Mouse (Mus musculus) brain, adult 2 months (tissue): ENCODE measurements around the gene Cd70.

Source experiments
- DNase-seq: peaks from one replicate; pipeline ENCODE4 v3.0.0; 2011; ENCODE audit warnings: low read depth, low spot score

The Cd70 gene

DNA sequence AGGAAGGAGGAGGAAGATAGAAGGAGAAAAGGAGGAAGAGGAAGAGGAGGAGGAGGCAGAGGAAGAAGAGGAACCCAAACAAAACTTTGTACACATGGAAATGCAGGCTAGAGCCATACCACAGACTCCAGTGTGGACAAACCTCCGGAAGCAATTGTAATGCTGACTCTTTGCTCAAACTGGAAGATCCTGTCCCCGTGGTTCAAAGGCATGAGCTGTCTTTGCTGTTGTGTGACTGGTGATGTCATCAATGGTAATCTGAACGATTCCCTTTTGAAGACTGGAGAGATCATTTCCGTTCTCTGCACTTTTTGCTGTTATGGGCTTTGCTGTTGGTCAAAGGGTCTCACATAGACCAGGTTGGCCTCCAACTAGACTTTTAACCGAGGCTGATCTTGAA is 51.3 kb downstream of the Cd70 start:
- DNase-seq: no peak

DNA sequence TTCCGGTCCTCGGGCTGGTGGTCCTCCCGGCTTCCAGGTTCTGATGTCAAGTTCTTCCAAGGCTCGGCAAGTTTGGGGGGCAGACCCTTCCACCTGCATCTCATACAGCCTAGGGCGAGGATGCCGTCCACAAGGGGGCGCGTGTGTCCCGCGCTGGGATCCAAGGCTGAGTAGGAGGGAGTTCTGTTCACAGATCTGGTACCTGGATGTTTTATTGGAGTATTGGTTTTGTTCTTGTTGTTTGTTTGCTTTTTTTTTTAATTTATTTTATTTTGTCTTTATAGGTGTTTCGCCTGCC is 53.0 kb downstream of the Cd70 start:
- DNase-seq: peak; percentile 83
